Mouse (Mus musculus) neural tube, embryonic 12.5 days (tissue): ENCODE measurements around the gene Olfr822. TPM values are rescaled to one million over a fixed set of nuclear protein-coding genes. Genes with fewer than 3 reads are reported as not detected.
"Not testable (repeated sequence)": the region's sequence is repeated elsewhere in the genome, so short reads cannot be mapped to it uniquely, and the experiment has no call there.

ENCODE experiments used
- ATAC-seq: fragments of 200-750 bp; cut with Nextera tagmentation; 2 replicates; pipeline ENCODE4 v1.8.0; 2017; ENCODE audit warnings: low read depth, mild to moderate bottlenecking, moderate TSS enrichment, moderate library complexity; ENCODE audit not compliant: low FRiP score
- H3K27ac ChIP-seq: fragments of 300-500 bp; sonication (generic); 2 replicates; pipeline ENCODE4 v1.5.1; 2016
- H3K27me3 ChIP-seq: fragments of 300-500 bp; sonication (generic); replicated peaks from 2 replicates; pipeline ENCODE4 v1.6.1; 2016; ENCODE audit warnings: mild to moderate bottlenecking
- H3K36me3 ChIP-seq: fragments of 300-500 bp; sonication (generic); 2 replicates; pipeline ENCODE4 v1.6.1; 2016; ENCODE audit warnings: mild to moderate bottlenecking
- H3K4me1 ChIP-seq: fragments of 300-500 bp; sonication (generic); 2 replicates; pipeline ENCODE4 v1.6.1; 2016
- H3K4me2 ChIP-seq: fragments of 300-500 bp; sonication (generic); replicated peaks from 2 replicates; pipeline ENCODE4 v1.6.1; 2016; ENCODE audit warnings: mild to moderate bottlenecking
- H3K4me3 ChIP-seq: fragments of 300-500 bp; sonication (generic); 2 replicates; pipeline ENCODE4 v1.5.1; 2016
- H3K9ac ChIP-seq: fragments of 300-500 bp; sonication (generic); 2 replicates; pipeline ENCODE4 v1.6.1; 2016; ENCODE audit warnings: mild to moderate bottlenecking
- H3K9me3 ChIP-seq: fragments of 300-500 bp; sonication (generic); 2 replicates; pipeline ENCODE4 v1.6.1; 2016; ENCODE audit warnings: mild to moderate bottlenecking
- WGBS: fragments of 180-500 bp; shearing (Covaris S2); methylation state at CpG from one replicate; pipeline ENCODE4 v1.1.7; 2016; 5-methylcytosine and 5-hydroxymethylcytosine counted together
- polyA plus RNA-seq: library from polyadenylated mRNA; unstranded; fragments of >200 nt; fragmentation: Nextera tagmentation; extraction: Ambion mirVana; gene quantifications from 2 replicates; pipeline ENCODE4 v1.2.1, GENCODE M21; 2016

The Olfr822 gene
- not detected in 2 replicates for polyA plus RNA-seq

DNA sequence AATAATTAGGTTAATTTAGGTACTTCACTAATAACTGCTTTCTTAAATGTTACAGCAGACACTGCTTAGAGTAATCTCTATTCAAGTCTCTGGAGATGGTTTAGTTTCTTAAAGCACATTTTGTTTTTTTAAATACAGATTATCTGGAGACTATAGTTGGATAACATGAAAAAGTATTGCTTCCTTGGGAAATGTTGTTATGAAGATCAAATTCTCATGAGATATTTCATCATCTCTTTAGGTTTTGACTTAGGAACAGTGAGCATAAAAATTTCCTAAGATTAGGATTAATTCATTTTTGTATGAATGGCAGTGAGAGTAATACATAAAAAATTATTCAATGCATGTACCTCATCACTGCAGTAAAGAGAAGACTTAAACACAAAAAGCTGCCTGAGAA is at the start of gene Olfr822:
Gene Olfr822 (plus strand): TSS at position 301 of the 400 bp plus-strand sequence.
- Histone ChIP-seq H3K27me3 (no peaks in the 10 kb centered on the region), H3K4me1 (no peaks in the 10 kb centered on the region), H3K27ac (no peak within 1 kb of the TSS), H3K9me3 (no peaks in the 10 kb centered on the region), H3K4me3 (no peak within 1 kb of the TSS), H3K9ac (no peak within 1 kb of the TSS), H3K4me2 (no peak within 1 kb of the TSS), H3K36me3 (no peaks in the 10 kb centered on the region)
- no peak for ATAC-seq

DNA sequence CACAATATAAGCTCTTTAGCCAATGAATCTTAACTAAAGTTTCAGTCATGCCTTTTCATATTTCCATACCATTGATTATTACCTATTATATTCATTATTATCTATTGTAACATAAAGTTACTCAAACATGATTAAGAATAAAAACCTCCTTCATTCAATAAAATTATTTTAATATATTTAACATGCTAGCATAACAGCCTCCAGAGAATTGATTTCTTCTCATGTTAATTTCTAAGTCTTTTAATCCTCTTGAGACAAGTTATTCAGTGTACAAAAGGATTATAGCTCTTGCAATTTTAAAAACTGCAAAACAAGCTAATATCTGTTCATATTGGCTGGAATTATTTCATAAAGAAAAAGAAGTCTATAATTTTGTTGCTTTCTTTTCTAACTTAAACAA is 41.0 kb upstream of the Olfr822 start, which contains the start of gene Olfr821:
Gene Olfr821 (plus strand): TSS at position 301 of the 400 bp plus-strand sequence.
- no peak for ATAC-seq
- Histone ChIP-seq H3K9ac (no peak within 1 kb of the TSS), H3K27me3 (no peaks in the 10 kb centered on the region), H3K9me3 (no peaks in the 10 kb centered on the region), H3K36me3 (no peaks in the 10 kb centered on the region), H3K4me2 (no peak within 1 kb of the TSS), H3K27ac (no peak within 1 kb of the TSS), H3K4me3 (no peak within 1 kb of the TSS), H3K4me1 (no peaks in the 10 kb centered on the region)

DNA sequence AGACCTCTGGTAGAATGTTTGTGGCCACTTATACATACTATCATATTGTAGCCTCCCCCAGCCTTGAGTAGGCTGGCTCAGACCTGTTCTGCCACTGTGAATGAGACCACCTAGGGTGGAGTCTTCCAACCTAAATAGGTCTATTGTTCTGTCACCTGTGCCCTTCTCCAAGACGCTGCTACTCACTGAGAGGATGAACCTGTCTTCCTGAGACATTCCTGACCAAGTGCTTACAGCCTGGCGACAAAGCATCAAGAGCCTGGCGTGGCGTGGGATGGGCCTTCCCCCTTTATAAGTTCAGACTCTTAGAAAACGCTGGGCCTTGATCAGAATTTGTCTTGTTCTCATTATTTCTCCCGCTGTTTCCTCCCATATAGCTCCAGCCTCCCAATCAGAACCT is 33.9 kb upstream of the Olfr822 start:
- no peak overlapping the region for H3K9ac ChIP-seq
- H3K27me3 ChIP-seq, result no peaks in the 10 kb centered on the region
- H3K9me3 ChIP-seq, result no peaks in the 10 kb centered on the region
- no peaks in the 10 kb centered on the region for H3K4me1 ChIP-seq
- H3K4me3 ChIP-seq, result no peak overlapping the region
- 80% methylated on average over 6 of the region's 6 CpGs for WGBS
- H3K27ac ChIP-seq, result no peak overlapping the region
- ATAC-seq, result no peak
- H3K4me2 ChIP-seq, result no peak overlapping the region
- no peaks in the 10 kb centered on the region for H3K36me3 ChIP-seq

DNA sequence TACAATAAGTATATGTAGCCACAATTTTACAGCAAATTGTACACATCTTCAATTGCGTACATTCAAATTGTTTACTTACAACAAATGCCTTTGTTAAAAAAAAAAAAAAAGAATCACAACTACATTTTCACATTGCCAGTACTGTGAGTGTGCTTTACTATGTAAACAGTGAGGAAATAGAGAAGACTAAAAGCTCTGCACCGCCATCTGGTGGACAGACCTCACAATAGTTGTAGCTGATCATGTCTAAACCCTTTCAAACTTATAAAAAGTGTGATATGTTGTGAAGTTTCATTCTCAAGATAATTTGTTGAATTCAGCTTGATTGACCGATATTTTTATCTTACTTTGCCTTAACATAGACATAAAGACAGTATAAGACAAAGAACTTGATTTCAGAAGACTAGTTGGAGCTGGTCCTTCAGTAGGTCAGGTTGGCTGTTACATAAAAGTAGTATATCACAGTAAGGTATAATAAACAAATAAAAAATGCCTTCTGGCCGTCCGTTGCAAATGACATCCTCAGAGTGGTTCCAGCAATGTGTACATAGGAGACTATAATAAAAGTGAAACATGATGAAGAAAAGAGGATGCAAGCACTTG is 21.9 kb downstream of the Olfr822 start:
- Histone ChIP-seq H3K9ac (no peak overlapping the region), H3K4me2 (no peak overlapping the region), H3K9me3 (no peaks in the 10 kb centered on the region), H3K27ac (no peak overlapping the region), H3K36me3 (no peaks in the 10 kb centered on the region), H3K4me1 (no peaks in the 10 kb centered on the region), H3K4me3 (no peak overlapping the region), H3K27me3 (no peaks in the 10 kb centered on the region)
- 27% methylated on average over 5 of the region's 5 CpGs for WGBS
- no peak for ATAC-seq

DNA sequence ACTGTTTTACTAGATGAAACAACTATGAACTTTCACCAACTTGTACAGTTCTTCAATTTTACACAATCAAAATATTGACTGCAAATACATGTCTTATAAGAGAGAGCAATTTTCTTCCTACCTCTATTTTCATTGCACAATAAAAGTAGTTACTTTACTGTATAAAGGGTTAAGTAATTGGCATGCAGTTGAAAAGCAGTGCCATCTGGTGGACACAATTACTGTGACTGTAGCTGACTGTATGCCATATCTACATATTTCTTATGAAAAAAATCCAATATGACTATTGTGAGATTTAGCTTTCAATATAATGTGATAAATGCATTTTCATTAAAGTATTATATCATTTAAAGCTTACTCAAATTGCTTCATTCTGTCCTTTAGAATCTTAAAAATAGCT is 25.1 kb downstream of the Olfr822 start:
- Histone ChIP-seq H3K4me2 (no peak overlapping the region), H3K27me3 (no peaks in the 10 kb centered on the region), H3K9ac (no peak overlapping the region), H3K36me3 (no peaks in the 10 kb centered on the region), H3K4me3 (no peak overlapping the region), H3K27ac (no peak overlapping the region), H3K9me3 (no peaks in the 10 kb centered on the region), H3K4me1 (no peaks in the 10 kb centered on the region)
- no peak for ATAC-seq

DNA sequence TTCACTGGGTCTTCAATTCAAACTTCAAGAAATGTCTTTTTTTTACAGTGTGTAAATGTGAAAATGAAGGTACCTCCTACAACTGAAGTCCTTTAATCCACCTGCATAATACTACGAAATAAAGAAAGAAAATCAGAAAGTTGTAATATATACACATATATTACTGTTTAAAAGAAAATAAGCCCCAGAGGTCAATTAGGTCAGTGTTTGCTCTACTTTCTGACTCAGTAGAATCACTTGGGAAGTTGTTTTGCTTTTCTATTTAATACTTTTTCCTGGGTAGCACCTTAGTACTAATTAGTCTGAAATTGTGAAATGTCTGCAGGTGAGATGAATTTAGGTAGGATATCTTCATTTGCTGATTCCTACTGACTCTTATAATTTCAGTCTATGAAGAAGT is 44.3 kb downstream of the Olfr822 start, which contains the start of gene Olfr823:
Gene Olfr823 (minus strand): TSS at position 101 of the 400 bp plus-strand sequence.
- H3K4me2 ChIP-seq, H3K27ac ChIP-seq, H3K4me1 ChIP-seq, H3K36me3 ChIP-seq, H3K9ac ChIP-seq, H3K27me3 ChIP-seq, ATAC-seq, H3K9me3 ChIP-seq, H3K4me3 ChIP-seq: not testable (repeated sequence)
- 93% methylated on average over 1 of the region's 1 CpGs for WGBS

DNA sequence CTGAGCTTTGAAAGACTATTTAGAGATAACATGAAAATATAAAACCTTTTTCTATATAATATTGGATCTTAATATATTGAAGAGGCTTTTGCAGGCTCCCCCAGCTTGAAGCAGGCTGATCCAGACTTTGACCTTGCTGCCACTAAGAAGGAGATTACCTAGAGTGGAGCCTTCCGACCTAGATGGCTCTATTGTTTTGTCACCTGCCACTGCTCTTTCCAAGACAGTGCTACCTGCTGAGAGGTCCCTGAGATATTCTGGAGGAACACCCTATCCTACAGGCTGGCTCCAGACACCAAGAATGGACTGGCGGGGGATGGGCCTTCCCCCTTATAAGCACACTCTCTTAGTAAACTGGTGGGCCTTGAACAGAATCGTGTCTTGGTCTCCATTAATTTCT is 45.0 kb downstream of the Olfr822 start:
- H3K36me3 ChIP-seq, H3K27ac ChIP-seq, H3K9me3 ChIP-seq, H3K4me2 ChIP-seq, H3K4me1 ChIP-seq, ATAC-seq, H3K4me3 ChIP-seq, H3K9ac ChIP-seq, H3K27me3 ChIP-seq: not testable (repeated sequence)
- WGBS, result 67% methylated on average over 3 of the region's 3 CpGs

Other genes with a start within 250 kb of the Olfr822 start
- gene Olfr812, start 225.1 kb upstream of the Olfr822 start, polyA plus RNA-seq, result not detected in 2 replicates
- gene Olfr813, start 215.8 kb upstream of the Olfr822 start, polyA plus RNA-seq, result not detected in 2 replicates
- not detected in 2 replicates for gene Olfr814, start 191.4 kb upstream of the Olfr822 start, polyA plus RNA-seq
- gene Olfr815, start 165.3 kb upstream of the Olfr822 start, polyA plus RNA-seq, result not detected in 2 replicates
- not detected in 2 replicates for gene Olfr816, start 155.6 kb upstream of the Olfr822 start, polyA plus RNA-seq
- not detected in 2 replicates for gene Olfr818, start 122.1 kb upstream of the Olfr822 start, polyA plus RNA-seq
- not detected in 2 replicates for gene Olfr819, start 103.9 kb upstream of the Olfr822 start, polyA plus RNA-seq
- gene Olfr247, start 95.1 kb upstream of the Olfr822 start, polyA plus RNA-seq, result not detected in 2 replicates
- gene Gm10310, start 86.1 kb upstream of the Olfr822 start, polyA plus RNA-seq, result not detected in 2 replicates
- gene Olfr820, start 58.6 kb upstream of the Olfr822 start, polyA plus RNA-seq, result not detected in 2 replicates
- not detected in 2 replicates for gene Olfr821, start 40.9 kb upstream of the Olfr822 start, polyA plus RNA-seq
- not detected in 2 replicates for gene Olfr823, start 44.2 kb downstream of the Olfr822 start, polyA plus RNA-seq
- gene Olfr824, start 58.8 kb downstream of the Olfr822 start, polyA plus RNA-seq, result not detected in 2 replicates
- not detected in 2 replicates for gene Olfr825, start 95.6 kb downstream of the Olfr822 start, polyA plus RNA-seq
- not detected in 2 replicates for gene Olfr826, start 113.0 kb downstream of the Olfr822 start, polyA plus RNA-seq
- not detected in 2 replicates for gene Olfr827, start 143.2 kb downstream of the Olfr822 start, polyA plus RNA-seq
- gene Neurod4, start 209.0 kb downstream of the Olfr822 start, polyA plus RNA-seq, result 24.2 and 27.6 TPM in 2 replicates